Mouse (Mus musculus) kidney, embryonic 15.5 days (tissue): ENCODE measurements around the gene Hyal4. TPM values are rescaled to one million over a fixed set of nuclear protein-coding genes. Genes with fewer than 3 reads are reported as not detected.

Experiments used
- polyA plus RNA-seq: library from polyadenylated mRNA; unstranded; fragments of >200 nt; fragmentation: Nextera tagmentation; extraction: Ambion mirVana; gene quantifications from 2 replicates; pipeline ENCODE4 v1.2.1, GENCODE M21; 2015

Hyal4 gene
- polyA plus RNA-seq, 1 experiment from 2014 or later, result not detected

Other genes with a start within 250 kb of the Hyal4 start
- gene Iqub, start 233.3 kb upstream of the Hyal4 start, polyA plus RNA-seq, result 0.05 and 0.12 TPM in 2 replicates
- 377 and 407 TPM in 2 replicates for gene Ndufa5, start 220.3 kb upstream of the Hyal4 start, polyA plus RNA-seq
- 0.18 and 0.45 TPM in 2 replicates for gene Asb15, start 220.2 kb upstream of the Hyal4 start, polyA plus RNA-seq
- 0.17 and 0.55 TPM in 2 replicates for gene Lmod2, start 150.6 kb upstream of the Hyal4 start, polyA plus RNA-seq
- gene Wasl, start 83.3 kb upstream of the Hyal4 start, polyA plus RNA-seq, result 77.7 and 87.6 TPM in 2 replicates
- not detected in 2 replicates for gene Hyal6, start 15.1 kb upstream of the Hyal4 start, polyA plus RNA-seq
- gene Spam1, start 42.9 kb downstream of the Hyal4 start, polyA plus RNA-seq, result not detected in 2 replicates
- gene Hyal5, start 109.7 kb downstream of the Hyal4 start, polyA plus RNA-seq, result not detected in 2 replicates
- 9.4 and 9.7 TPM in 2 replicates for gene Tmem229a, start 208.0 kb downstream of the Hyal4 start, polyA plus RNA-seq